Mouse (Mus musculus): ENCODE measurements around the gene Rpl36al.

Rpl36al gene

GRCm38 (mm10) chr12:69159578-69159940 lies 24.3 kb downstream of the Rpl36al start:
- DNase-seq (ENCODE audit: low read depth, low spot score), result peak; percentile 86

- DNase-seq (ENCODE audit: low read depth, low spot score), result peak; percentile 99
These were observed 24.9 kb downstream of the Rpl36al start, which contains the start of gene Rps29 for GRCm38 (mm10) chr12:69158765-69159577. Gene Rps29 (minus strand): TSS chr12:69159186.

GRCm38 (mm10) chr12:69158366-69158764 lies 25.5 kb downstream of the Rpl36al start:
- peak; percentile 30 for DNase-seq (ENCODE audit: low read depth, low spot score)

GRCm38 (mm10) chr12:69157107-69157506 lies 26.8 kb downstream of the Rpl36al start:
- DNase-seq (ENCODE audit: low read depth, low spot score), result peak; percentile 50

- no peak for DNase-seq (ENCODE audit: low read depth, low spot score)
These were observed 27.4 kb downstream of the Rpl36al start for GRCm38 (mm10) chr12:69156436-69156835.

GRCm38 (mm10) chr12:69155923-69156322 lies 28.0 kb downstream of the Rpl36al start:
- DNase-seq (ENCODE audit: low read depth, low spot score), result no peak

- no peak for DNase-seq (ENCODE audit: low read depth, low spot score)
These were observed 33.8 kb downstream of the Rpl36al start for GRCm38 (mm10) chr12:69150049-69150448.

GRCm38 (mm10) chr12:69147166-69147735 lies 36.6 kb downstream of the Rpl36al start:
- DNase-seq (ENCODE audit: low read depth, low spot score), result no peak

GRCm38 (mm10) chr12:69143460-69143859 lies 40.4 kb downstream of the Rpl36al start:
- DNase-seq (ENCODE audit: low read depth, low spot score), result no peak

GRCm38 (mm10) chr12:69139841-69140240 lies 44.0 kb downstream of the Rpl36al start:
- DNase-seq (ENCODE audit: low read depth, low spot score), result no peak

GRCm38 (mm10) chr12:69139201-69139600 lies 44.7 kb downstream of the Rpl36al start:
- DNase-seq (ENCODE audit: low read depth, low spot score), result no peak
